Mouse (Mus musculus) urinary bladder, postnatal 10 days (tissue): ENCODE data around the gene AI837181.

Experiments
- DNase-seq: peaks from one replicate; pipeline ENCODE4 v3.0.0; 2022; ENCODE audit warnings: low spot score

Gene AI837181

DNA sequence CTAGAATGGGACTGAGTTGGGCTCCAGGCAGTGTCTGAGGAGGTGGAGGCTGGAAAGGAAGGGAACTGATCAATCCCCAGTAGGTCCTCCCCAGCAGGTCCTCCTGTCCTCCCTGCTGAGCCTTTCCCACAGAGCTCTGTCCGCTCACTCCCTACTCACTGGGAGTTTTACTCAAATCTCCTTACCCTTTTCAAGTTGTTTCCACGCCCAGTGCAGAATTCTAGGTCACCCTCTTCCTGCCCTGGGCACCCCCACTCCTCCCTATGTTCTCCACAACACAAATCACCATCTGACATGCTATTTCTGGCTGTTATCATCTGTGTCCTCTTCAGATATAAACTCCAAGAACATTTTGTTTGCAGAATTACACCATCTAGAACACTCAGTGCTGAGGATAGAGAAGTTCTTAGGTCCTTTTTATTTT lies 10.4 kb upstream of the AI837181 start:
- DNase-seq: no peak

DNA sequence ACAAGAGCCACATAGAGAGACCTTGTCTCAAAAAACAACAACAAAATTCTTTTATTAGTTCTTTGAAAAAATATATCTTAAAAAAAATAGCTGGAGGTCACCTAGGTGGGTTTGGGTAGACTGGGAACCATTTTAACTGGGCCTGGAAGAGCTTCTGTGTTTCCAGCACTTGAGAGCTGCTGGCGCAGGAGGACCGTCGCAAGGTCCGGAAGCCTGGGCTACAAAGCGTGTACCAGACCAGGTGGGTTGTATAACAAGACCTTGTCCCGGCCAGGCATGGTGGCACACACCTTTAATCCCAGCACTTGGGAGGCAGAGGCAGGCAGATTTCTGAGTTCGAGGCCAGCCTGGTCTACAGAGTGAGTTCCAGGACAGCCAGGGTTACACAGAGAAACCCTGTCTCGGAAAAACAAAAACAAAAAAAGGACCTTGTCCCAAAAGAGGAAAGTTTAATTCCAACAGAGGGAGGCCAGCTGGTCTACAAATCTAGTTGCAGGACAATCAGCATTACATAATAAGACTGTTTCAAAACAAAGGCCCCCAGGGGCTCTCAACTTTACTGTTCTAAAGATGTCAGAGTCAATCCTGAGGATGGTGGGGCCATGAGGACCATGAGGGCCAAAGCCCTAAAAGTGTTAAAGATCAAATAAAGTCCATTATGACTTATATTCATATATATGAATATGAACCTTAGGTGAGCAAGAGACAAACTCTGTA lies 6.0 kb upstream of the AI837181 start:
- no peak for DNase-seq

DNA sequence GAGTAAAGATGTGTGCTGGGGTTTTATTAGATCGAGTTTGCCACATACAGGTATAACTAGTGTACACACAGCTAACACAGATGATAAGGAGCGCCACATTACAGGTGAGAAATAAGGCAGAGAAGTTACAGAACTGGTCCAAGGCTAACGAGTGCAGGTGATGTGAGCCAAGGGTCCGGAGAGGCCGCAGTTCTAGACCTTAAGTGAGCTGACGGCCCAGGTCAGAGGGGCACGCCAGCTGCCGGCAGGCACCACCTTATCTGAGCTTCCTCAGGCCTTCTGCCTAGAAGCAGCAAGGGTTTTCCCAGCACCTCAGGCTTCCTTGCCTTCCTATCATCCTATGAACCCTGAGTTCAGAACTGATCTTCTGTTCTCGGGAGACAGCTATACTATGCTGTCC lies 5.3 kb upstream of the AI837181 start:
- DNase-seq: no peak

DNA sequence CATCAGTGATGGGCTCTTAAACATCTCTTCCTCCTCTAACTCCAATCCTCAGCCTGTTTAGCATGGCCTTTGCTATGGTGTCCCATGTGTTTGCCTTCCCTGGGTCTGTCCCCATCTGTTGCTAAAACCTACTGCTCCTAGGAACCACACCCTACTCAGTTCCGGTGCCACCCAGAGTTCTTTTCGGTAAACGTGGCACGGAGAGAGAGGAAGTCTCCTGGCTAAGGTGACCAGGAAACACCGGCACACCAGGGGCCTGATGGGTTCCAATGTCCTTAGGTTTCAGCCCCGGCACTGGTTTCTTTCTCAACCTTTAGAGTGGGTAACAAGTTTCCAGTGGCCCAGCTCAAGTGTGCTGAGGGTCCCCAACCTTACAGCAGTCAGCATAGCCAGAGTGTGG lies 4.4 kb upstream of the AI837181 start:
- no peak for DNase-seq

DNA sequence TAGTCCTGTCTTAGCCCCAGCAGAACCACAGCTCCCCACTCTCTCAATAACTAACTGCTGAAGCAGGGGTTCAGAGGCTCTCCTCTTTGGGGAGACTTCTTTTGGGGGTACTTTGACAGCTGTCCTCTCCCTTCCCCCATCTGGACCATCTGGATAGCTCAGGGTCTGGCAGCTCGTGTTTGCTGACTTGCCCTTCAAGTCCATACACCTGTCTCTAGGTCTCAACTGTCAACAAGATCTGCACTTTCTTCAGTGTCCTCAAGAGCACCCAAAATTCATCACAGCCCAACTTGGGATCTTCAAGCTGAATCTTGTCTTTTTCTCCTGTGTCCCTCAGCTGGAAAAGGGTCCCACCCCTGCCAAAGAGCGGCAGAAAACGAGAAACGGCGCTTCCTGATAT lies 3.2 kb upstream of the AI837181 start:
- no peak for DNase-seq

DNA sequence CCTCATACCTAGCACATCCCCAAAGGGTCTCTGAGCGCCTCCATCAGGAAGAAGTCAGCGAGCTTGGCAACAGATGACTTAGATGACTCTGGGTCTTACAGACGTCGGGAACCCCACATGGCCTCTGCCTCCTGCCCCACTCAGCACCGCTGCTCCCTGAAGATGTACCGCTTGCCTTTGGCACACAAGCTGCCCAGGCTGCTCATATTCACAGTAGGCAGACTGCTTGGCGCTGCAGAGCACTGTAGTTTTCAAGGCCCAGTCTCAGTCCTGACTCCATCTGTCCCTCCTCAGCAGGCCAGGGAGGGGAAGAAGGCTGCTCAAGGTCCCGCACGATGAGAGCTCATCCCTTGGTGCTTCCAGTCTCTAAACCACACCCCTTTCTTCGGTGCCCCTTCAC lies 2.7 kb upstream of the AI837181 start:
- DNase-seq: no peak

DNA sequence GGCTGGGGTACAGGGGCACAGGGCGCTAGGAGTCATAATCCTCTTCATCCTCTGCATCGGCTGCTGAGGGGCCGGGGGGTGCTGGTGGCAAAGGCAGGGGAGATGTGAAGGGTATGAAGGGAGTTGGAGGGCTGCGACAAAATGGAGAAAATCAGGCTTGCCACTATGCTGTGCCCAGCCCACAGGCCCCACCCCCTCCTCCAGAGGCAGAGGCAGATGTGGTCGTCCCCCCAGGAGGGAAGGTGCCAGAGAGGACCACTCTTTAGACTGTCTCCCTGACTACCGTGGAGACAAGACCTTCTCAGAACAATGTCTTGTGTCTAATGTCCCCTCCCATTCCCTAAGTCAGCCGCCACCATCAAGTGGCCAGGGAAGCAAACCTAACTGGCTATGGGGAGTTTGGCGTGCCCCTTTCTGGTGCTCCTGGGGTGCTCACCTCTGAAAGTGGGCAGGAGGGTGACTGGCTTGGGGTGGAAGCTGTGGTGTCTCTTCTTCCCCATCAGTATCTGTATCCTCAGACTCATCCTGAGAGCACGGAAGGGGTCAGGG lies 2.0 kb upstream of the AI837181 start:
- DNase-seq: no peak

DNA sequence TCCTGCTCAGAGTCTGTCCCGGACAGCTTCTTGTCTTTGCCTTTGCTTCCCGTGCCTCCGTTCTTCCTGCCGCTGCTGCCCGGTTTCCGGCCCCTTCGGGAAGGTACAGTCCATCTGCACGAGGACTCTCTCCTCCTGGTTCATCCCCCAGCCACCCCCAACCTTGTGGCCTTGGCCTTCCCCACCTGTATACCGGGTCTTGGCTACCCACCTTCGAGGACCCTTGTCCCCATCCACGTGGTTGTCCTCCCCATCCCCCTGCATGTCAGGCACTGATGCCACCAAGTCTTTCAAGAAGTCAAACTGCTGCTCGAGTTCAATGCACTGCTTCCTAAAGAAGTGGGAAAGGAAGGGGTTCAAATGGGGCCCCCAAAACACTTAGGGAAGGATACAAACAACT lies 1.4 kb upstream of the AI837181 start:
- no peak for DNase-seq

DNA sequence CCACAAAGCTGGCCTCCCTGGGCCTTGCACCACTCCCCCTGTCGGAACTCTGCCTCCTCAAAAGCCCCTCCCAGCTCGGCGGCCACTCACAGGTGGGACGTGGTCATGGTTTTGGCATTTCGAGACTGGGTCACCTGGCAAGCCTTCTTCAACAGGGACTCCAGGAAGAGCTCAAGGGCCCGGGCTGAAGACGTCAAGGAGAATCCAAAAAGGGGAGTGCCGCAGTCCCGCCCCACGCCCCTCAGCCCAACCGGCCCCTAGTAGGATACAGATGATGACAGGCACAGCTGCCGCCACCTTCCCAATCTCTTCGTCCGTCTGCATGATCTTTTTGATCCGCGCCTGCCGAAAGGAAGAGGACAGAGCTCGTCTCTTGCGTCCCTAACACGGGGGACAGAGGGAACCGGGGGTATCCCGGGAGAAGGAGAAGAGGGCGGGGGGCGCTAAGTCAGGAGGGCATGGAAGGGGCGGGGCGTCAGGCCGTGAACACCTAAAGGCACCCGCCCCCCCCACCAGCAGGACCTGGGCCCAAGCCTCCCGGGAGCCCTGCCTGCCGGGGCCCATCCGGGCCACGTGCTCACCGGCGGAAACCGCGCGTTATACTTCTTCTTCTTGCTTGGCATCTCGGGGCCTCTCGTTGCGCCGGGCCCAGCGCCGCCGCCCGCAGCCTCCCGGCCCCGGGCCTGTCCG lies 707 bp upstream of the AI837181 start:
- peak; percentile 43 for DNase-seq

DNA sequence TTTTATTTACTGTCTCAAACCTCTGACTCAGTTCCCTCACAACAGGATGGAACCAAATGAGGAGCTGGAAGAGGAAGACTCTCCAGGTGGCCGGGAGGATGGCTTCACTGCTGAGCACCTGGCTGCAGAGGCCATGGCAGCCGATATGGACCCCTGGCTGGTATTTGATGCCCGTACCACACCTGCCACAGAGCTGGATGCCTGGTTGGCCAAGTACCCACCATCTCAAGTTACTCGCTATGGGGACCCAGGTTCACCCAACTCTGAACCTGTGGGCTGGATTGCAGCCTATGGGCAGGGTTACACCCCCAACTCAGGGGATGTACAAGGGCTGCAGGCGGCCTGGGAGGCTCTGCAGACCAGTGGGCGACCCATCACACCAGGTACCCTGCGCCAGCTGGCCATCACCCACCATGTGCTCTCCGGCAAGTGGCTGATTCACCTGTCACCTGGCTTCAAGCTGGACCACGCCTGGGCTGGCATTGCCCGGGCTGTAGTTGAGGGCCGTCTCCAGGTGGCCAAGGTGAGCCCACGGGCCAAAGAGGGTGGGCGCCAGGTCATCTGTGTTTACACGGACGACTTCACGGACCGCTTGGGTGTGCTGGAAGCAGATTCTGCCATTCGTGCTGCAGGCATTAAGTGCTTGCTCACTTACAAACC lies 1.1 kb downstream of the AI837181 start:
- no peak for DNase-seq

DNA sequence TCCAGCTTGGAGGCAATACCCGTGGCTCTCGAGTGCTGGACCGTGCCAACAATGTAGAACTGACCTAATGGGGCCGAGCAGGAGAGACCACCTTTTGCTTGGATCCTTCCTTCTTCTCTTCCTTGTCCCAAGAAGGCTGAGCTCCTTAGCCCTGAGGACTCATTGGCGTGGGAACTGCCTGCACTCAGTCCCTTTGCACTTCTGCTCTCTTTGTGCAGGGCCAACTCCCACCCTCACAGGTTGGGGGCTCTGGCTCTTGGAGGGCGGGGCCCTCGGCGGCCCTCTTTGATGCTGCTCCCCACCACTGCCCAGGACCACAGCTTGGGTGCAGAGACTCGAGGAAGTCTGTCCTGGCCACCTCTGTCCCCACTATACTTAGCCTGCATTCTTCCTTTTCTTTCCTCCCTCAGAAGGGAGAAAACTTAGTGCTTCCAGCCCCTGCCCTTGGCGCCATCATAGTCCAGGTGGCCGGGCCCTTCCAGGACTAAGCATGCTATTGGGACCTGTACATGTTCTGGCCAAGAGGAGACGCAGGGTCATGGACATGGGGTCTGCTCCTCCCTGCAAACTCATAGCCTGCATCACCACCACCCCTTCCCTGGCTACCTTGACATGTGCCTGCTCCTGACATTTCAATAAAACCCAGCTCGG lies 1.8 kb downstream of the AI837181 start:
- no peak for DNase-seq

DNA sequence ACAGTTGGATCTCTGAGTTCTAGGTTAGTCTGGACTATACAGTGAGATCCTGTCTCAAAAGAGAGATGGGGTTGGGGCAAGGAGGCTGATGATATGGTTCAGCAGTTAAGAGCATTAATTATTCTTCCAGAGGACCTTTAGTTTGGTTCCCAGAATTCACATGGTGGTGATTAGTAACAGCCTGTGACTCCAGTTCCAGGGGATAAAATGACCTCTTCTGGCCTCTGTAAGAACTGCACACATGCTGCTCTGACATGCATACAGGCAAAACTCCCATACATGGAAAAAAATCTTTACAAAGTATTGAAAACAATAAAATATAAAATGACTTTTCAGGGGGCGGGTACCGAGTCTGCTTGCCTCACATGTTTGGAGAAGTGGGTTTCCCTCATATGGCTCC lies 3.1 kb downstream of the AI837181 start:
- no peak for DNase-seq

DNA sequence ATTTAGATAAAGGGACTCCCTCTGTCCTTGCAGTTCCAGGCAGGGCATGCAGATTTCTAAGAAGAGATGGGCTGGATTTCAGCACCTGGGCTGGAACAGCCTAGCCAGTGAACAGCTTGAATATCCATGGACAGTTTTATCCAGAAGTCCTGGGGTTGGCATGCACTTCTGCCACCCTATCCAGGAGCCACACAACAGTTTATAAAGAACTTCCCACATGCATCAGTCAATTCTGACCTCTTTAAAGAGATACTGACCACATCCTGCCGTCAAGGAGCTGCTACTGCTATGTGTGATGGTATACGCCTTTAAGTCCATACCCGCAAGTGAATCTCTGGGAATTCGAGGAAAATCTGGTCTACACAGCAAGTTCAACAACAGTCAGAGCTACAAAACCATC lies 4.3 kb downstream of the AI837181 start:
- DNase-seq: no peak

DNA sequence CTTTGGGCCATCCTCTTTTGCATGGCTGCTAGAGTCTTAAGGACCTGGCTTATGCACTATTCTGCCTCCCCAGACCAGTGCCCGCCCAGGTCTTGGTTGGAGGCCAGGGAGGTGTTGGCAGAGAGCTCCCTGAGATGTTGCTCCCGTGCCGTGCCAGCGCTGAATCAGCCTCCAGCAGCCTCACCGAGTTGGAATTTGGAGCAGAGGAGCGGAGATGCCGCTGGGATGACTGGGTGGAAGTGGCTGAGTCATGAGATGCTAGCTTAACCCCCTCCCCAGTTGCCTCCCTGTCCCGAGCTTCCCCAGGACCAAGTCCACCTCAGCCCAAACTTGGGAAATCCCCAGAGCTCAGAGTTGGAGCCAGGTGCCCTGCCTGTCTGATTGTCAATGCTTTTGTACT lies 4.9 kb downstream of the AI837181 start:
- peak; percentile 49 for DNase-seq

DNA sequence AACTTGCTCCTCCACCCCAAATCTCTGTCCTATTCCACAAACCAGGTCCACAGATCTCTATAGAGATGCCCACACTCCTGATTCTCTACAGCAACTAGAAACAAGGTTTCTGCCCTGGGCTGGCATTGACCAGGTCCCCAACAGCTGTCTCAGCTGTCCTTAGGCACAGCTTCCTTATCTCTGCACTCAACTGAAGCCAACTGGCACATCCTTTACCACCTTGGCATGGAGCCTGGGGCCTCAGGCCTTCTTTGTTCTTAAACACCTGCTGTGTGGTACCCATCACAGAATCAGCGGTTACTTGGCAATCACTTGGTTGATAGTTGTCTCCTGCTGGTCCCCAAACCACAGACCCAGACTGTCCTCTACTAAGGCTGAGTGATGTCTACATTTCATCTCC lies 5.5 kb downstream of the AI837181 start:
- no peak for DNase-seq

DNA sequence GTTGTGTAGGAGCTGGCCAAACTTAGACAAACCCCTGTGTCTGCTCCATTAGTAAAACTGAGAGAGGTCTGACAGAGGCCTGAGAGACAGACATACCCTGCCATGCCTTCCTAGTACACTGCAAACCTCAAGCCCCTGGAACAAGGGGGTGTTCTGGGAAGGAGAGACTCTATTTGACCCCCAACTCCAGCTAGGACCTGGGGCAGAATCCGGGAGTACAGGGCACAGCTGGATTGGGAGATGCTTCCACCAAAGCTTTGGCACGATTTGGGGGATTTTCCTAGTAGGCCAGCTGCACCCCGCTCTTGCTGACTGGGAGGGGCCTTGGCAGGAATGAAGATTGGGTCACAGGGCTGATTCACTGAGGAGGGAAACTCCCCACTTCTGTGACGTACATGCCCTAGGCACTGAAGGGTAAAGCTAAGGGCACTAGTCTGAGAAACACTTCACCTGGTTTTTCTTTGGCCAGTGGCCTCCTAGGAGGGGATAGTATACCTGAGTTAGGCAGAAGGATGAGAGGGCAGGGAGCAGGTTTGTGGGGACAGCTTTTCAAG lies 7.0 kb downstream of the AI837181 start:
- DNase-seq: no peak

DNA sequence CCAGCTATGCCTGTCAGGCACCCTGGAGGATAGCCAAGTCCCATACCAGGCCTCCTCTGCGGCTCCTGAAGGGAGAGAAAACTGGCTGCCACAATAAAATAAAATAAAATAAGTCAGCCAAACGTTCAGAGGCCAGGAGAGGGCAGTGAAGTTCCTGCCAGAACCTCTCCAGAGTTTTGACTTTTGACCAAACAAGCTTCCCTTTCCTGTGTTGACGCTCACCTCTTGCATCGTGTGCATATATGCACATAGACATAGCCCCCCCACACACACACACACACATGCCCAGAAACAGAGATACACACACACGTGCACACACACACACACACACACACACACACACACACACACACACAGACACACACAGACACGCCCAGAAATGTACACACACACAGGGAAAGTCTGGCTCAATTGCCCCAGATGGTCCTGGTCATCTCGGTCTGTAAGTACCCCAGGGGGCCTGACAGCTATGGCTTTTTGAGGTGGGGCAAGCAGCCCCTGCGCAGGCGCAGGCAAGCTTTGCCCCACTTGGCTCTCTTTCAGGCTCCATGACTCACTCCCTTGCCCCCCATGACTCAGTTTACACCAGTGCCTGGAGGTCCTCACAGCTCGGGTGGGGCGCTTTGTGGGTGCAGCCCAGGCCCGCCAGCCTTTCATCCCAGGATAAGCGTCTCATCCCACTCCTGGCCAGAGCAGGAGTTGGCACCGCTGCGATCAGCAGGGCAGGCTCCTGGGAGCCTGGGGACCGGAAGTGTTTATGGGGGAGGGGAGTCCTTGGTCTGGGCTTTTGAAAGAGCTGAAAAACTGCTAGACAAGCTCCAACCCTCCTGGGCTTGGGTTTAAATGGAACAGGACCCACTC lies 8.3 kb downstream of the AI837181 start:
- DNase-seq: no peak

DNA sequence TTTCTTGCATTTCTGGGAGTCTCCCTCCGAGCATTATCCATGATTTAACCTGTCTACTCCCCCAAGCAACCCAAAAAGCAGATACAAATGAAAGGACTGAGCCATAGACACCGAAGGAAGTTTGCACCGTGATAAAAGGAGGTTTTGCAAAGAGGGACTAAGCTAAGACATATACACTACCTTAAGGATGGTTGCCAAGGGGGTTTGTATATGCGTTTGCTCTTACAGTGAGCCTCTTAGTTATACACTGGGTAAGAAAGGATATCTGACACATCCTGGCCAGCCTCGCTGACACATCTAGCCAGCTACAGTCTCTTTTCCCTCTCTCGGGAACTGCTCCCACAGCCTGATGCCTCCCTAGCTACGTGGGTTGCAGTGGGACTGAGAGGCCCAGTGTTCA lies 9.0 kb downstream of the AI837181 start:
- DNase-seq: no peak

DNA sequence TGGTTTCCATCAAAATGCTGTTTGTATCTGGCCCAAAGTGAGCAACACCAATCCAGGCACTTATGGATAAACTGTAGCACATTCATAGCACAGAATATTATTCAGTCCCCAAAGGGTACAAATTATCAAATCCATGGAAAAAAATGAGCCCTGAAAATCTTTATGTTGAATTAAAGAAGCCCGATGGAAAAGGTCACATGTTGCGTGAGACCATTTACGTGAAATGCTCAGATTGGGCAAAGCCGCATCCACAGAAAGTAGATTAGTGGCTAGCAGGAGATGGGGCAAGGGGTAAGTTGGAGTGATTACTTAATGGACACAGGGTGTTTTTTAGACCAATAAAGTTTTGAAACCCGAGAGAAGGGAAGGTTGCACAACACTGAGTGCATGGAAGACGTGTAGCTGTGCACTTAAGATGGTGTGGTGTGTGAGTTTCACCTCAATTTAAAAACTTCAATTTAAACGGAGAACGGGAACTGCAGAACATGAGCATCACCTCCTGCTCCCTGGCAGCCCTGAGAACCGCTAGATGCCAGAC lies 19.5 kb downstream of the AI837181 start:
- no peak for DNase-seq

DNA sequence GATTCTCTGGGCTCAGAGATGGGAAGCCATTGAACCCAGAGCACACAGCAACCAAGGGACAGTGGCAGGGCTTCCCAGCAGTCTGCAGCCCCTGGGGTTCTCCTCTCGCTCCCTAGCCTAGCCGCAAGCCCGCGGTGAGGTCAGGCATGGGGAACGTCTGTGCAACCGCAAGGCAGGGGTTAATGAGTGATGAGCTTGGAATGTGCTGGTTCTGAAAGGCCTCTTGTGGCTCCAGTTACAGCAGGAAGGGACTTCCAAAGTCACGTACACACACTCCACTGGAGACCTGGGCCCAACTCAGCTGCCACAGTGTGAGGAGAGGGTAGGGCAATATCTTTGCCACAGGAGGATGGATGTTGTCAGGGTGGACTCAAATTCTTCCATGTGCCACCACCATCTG lies 20.0 kb downstream of the AI837181 start:
- DNase-seq: no peak

DNA sequence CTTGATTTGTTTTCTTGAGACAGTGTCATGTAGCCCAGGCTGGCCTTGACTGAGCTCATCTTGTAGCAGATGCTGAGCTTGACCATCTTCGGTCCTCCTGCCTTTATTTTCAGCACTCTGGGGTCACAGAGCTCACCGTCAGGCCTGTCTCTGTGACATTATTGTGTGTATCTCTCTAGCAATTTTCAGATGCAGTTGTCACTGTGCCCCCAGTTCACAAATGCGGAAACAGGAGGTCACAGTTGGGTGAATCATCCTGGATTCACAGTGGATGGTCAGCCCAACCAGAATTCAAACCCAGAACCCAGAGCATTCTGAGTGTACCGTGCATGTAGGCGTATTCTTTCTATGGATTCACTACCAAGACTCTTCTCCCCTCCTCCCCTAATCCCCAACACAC lies 20.8 kb downstream of the AI837181 start:
- DNase-seq: no peak
